Mouse (Mus musculus): ENCODE results near the gene Cldn34c1. TPM values are rescaled to one million over a fixed set of nuclear protein-coding genes. Genes with fewer than 3 reads are reported as not detected.
"Not testable (repeated sequence)": the region's sequence is repeated elsewhere in the genome, so short reads cannot be mapped to it uniquely, and the experiment has no call there.

Gene Cldn34c1
- total RNA-seq (2021): 1 to 10 TPM; 2.3 to 3.7 TPM

GRCm38 (mm10) chrX:123103291-123104260 lies at the start of gene Cldn34c1:
Gene Cldn34c1, plus strand, starts transcription at chrX:123103495.
- intact Hi-C loops (cut with DNase I): no loop called here

GRCm38 (mm10) chrX:123087441-123087840 lies 15.9 kb upstream of the Cldn34c1 start:
- DNase-seq (ENCODE audit: low spot score): no peak
- intact Hi-C loops (cut with DNase I): no loop called here

More at GRCm38 (mm10) chrX:123103291-123104260, at the start of gene Cldn34c1:
- peak; percentile 81 for DNase-seq (ENCODE audit: low spot score)

- intact Hi-C loops (cut with DNase I); DNase-seq (ENCODE audit: low spot score): not testable (repeated sequence)
These were observed 489 bp upstream of the Cldn34c1 start for GRCm38 (mm10) chrX:123102806-123103205.

GRCm38 (mm10) chrX:123104692-123105091 lies 1.4 kb downstream of the Cldn34c1 start:
- not testable (repeated sequence) for DNase-seq (ENCODE audit: low spot score)

GRCm38 (mm10) chrX:123222381-123222780 lies 119.1 kb downstream of the Cldn34c1 start, which contains the start of gene Srsx:
Gene Srsx, minus strand, starts transcription at chrX:123222481.
- intact Hi-C loops (cut with DNase I); DNase-seq (ENCODE audit: low spot score): not testable (repeated sequence)

More at GRCm38 (mm10) chrX:123104692-123105091, 1.4 kb downstream of the Cldn34c1 start:
- intact Hi-C loops (cut with DNase I): not testable (repeated sequence)

Other genes starting within 250 kb of the Cldn34c1 start
- not detected for gene Gm17521, start 73.8 kb upstream of the Cldn34c1 start, total RNA-seq (2021)
- gene Srsx, start 119.0 kb downstream of the Cldn34c1 start, total RNA-seq (2021): not detected
- gene Gm17577, start 143.4 kb downstream of the Cldn34c1 start, total RNA-seq (2021): not detected

Data from heart, postnatal 25 days (tissue).